Mouse (Mus musculus): ENCODE measurements at regions not wholly inside any gene's neighbourhood (a gene's known extent, or its start where the extent isn't known, plus 50 kb on each side); places are given as distances from the start of the nearest gene placed in this dataset.

GRCm38 (mm10) chr13:107879535-107879934 is 164.7 kb upstream of the Smim15 start:
- no peak for DNase-seq (ENCODE audit: low read depth, low spot score)

- no peak for DNase-seq (ENCODE audit: low read depth, low spot score)
Observed at GRCm38 (mm10) chr13:107878980-107879379, 165.3 kb upstream of the Smim15 start.

- DNase-seq (ENCODE audit: low read depth, low spot score): no peak
Observed at GRCm38 (mm10) chr13:107873244-107873667, 171.0 kb upstream of the Smim15 start.

GRCm38 (mm10) chr13:107872574-107872973 is 171.7 kb upstream of the Smim15 start:
- no peak for DNase-seq (ENCODE audit: low read depth, low spot score)

GRCm38 (mm10) chr13:107872137-107872536 is 172.1 kb upstream of the Smim15 start:
- no peak for DNase-seq (ENCODE audit: low read depth, low spot score)

GRCm38 (mm10) chr13:107868906-107869305 is 175.3 kb upstream of the Smim15 start:
- DNase-seq (ENCODE audit: low read depth, low spot score): no peak

GRCm38 (mm10) chr13:107866825-107867224 is 177.4 kb upstream of the Smim15 start:
- DNase-seq (ENCODE audit: low read depth, low spot score): no peak

GRCm38 (mm10) chr13:107862793-107863654 is 181.2 kb upstream of the Smim15 start:
- no peak for DNase-seq (ENCODE audit: low read depth, low spot score)

- DNase-seq (ENCODE audit: low read depth, low spot score): no peak
Observed at GRCm38 (mm10) chr13:107861384-107862134, 182.7 kb upstream of the Smim15 start.

- no peak for DNase-seq (ENCODE audit: low read depth, low spot score)
Observed at GRCm38 (mm10) chr13:107857043-107857755, 187.0 kb upstream of the Smim15 start.

GRCm38 (mm10) chr13:107850907-107851560 is 193.2 kb upstream of the Smim15 start:
- no peak for DNase-seq (ENCODE audit: low read depth, low spot score)

- DNase-seq (ENCODE audit: low read depth, low spot score): peak; percentile 45
Observed at GRCm38 (mm10) chr13:107848871-107849270, 195.4 kb upstream of the Smim15 start.

- peak; percentile 31 for DNase-seq (ENCODE audit: low read depth, low spot score)
Observed at GRCm38 (mm10) chr13:107847179-107848012, 196.8 kb upstream of the Smim15 start.

GRCm38 (mm10) chr13:107846621-107847178 is 197.5 kb upstream of the Smim15 start:
- DNase-seq (ENCODE audit: low read depth, low spot score): no peak

- no peak for DNase-seq (ENCODE audit: low read depth, low spot score)
Observed at GRCm38 (mm10) chr13:107845838-107846237, 198.4 kb upstream of the Smim15 start.

- peak; percentile 28 for DNase-seq (ENCODE audit: low read depth, low spot score)
Observed at GRCm38 (mm10) chr13:107844085-107844484, 200.2 kb upstream of the Smim15 start.

GRCm38 (mm10) chr13:107838126-107838715 is 206.0 kb upstream of the Smim15 start:
- DNase-seq (ENCODE audit: low read depth, low spot score): no peak

GRCm38 (mm10) chr13:107837206-107837952 is 206.9 kb upstream of the Smim15 start:
- no peak for DNase-seq (ENCODE audit: low read depth, low spot score)

- no peak for DNase-seq (ENCODE audit: low read depth, low spot score)
Observed at GRCm38 (mm10) chr13:107835756-107836385, 208.4 kb upstream of the Smim15 start.

Data from brain, adult 2 months (tissue).